Mouse (Mus musculus) bone marrow, adult 2 months (tissue): ENCODE data around the gene Ighmbp2.

Experiments
- CTCF ChIP-seq: fragments of 200-500 bp; IDR thresholded peaks from 2 replicates; pipeline ENCODE4 v1.5.1; 2011; ENCODE audit warnings: low read length, control low read depth; ENCODE audit not compliant: control insufficient read depth, insufficient read depth
- POLR2A ChIP-seq: fragments of 200-500 bp; IDR thresholded peaks from 2 replicates; pipeline ENCODE4 v1.6.1; 2011; ENCODE audit warnings: low read depth, mild to moderate bottlenecking, control low read depth, low read length, borderline replicate concordance; ENCODE audit not compliant: control insufficient read depth

DNA sequence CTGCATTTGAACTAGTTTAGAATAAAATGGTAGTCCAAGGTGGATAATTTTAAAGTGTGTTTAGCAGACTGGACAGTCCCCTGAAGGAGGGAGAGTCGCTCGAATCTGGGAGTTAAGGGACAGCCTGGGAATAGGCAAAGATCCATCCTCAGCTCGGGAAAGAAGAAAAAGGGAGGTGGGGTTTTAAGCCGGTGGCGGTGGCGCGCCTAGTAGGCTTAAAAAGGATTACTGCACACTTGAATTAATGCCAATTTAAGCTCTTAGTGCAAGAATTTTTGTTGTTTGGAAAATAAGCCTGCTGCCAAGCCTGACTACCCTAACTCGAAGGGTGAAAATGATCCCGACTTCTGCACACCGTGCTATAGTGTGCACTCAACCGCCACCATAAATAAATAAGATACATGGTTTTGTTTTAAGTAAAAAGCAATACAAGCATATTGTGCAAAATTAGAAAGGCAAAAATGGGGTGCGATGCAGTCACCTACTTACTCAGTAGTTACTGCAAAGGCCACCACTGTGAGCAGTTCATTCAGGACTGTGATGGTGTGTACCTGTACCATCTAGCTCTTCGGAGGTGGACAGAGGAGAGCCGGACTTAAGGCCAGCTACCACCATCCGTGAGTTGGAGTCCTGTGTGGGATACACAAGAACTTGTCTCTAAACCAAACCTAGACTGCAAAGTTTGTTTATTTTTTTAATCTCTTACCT is 43.1 kb upstream of the Ighmbp2 start:
- TF ChIP-seq CTCF = no peak
- TF ChIP-seq POLR2A = no peak
